Mouse (Mus musculus): Measurements from ENCODE around the gene Lhx8.

Gene Lhx8

DNA sequence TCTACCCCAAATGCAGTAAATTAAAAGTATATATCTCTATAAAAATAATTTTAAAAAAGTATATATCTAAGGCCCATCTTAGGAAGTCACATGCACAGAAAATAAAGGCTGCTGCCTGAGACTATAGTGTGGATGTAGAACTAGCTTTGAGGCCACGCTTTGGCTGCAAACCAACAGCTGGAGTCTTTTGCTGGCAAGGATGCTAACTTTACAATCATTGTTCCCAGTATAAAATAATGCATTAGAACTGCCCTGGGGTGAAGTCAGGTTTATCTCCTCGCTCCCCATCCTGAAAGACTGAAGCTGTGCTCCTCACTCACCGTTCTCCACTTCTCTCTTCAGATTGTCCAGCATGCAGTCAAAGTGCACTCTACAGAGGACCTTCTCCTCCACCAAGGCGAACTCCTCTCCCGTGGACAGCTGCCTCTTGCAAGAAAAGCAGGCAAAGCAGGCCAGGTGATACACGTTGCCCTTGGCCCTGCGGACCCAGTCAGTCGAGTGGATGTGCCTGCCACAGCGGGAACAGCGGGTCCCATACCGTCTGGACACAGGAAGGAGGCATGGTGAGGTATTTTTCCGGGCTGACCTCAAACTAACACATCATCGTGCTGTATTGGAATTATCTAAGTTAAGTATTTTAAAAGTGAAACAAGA is 8.4 kb downstream of the Lhx8 start:
- no peak for DNase-seq

DNA sequence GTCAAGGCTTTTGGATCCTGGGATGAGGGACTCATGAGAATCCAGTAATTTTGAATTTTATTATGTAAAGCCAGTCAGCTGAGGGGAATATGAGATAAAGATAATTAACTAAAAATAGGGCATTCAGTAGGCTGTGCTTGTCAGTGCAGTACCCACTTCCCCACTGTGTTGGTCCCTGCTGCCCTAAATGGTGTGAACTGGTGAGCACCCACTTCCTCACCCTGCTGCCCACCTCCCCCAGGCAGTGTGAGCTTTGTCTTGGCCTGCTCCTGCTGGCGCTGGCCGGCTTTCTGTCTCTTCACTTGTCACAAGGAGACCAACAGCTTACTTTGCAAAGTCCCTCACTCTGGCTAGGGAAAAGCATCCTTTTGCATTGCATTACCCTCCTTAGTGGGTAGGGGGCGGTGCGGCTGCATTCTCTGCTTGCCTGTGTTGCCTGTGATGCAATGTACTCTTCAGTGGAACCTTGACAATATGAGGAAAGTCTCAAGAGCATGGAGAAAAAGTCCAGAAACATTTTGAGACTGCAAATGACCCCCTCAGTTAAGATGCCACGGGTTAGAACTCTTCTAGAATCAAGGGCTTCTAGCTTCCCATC is 12.7 kb downstream of the Lhx8 start:
- DNase-seq = peak; percentile 41

DNA sequence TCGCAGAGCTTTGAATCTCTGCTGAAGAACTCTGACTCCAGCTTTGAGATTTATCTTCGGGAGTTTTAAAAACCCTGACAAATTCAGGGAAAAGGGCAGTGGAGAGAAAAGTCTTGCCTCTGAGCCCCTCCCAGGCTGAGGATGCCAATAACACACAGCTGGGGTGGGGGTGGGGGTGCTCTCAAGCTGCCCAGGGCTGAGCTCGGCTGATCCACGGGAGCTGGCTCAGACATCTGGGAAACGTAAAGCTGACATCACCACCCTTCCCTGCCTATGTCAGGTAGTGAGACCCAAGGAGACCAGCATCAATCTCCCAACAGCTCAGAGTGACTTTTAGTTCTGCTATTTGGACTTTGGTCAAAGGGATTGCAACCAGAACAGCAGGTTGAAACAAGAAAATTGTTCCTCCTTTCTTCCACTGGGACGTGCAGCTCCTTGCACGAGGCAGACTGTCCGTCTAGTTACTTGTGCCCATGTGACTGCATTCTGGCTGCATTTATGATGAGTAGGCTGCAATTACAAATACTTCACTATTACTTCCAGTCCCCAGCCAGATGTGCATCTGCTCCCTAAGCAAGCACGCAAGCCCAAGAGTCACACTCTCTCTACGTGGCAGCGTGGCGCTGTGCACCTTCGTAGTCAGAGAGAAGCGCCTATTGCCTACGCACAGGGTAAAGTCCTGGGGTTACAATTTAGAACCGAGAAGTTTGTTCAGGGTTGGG is 25.1 kb downstream of the Lhx8 start:
- no peak for DNase-seq

DNA sequence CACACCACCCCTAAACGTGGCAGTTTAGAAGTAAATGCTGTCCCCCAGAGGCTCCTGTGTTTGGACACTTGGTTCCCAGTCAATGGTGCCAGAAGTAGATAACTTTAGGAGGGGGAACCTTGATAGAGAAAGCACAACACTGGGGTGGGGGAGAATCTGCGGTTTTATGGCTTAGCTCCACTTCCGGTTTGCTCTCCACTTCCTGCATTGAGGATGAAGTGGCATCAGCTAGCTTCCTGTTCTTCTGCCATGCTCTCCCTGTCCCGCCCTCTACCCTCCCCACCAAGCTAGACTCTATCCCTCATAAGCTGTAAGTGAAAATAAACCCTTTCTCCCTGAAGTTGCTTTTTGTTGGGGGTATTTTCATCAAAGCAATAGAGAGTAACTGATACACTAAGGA is 29.4 kb downstream of the Lhx8 start:
- DNase-seq = no peak

DNA sequence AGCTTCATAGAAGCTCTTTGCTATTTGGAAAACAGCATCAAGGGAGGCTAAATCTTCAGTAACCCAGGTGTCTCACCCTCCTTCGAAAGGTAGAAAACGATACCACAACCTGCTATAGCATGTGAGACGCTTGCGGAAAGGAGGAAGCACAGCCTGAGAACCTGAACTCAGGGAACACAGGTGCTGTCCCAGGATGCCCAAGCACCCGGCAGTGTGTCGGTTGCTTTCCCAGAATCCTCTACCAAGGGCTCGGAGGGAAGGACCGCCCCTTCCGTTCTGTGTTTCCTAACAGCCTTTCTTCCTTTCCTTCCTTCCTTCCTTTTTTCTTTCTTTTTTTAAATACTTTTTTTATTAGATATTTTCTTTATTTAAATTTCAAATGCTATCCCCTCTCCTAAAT is 30.5 kb downstream of the Lhx8 start:
- no peak for DNase-seq

DNA sequence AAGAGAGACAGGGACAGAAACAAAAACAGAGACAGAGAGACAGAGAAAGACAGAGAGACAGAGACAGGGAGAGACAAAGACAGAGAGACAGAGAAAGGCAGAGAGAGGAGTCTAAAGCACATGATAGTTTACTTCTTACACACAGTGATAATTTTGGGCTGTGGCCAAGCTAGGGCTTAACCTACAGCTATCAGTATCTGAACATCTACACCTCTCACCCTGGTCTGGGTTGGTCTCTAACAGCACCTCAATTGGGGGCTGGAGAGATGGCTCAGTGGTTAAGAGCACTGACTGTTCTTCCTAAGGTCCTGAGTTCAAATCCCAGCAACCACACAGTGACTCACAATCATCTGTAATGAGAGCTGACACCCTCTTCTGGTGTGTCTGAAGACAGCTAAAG is 32.0 kb downstream of the Lhx8 start:
- no peak for DNase-seq

DNA sequence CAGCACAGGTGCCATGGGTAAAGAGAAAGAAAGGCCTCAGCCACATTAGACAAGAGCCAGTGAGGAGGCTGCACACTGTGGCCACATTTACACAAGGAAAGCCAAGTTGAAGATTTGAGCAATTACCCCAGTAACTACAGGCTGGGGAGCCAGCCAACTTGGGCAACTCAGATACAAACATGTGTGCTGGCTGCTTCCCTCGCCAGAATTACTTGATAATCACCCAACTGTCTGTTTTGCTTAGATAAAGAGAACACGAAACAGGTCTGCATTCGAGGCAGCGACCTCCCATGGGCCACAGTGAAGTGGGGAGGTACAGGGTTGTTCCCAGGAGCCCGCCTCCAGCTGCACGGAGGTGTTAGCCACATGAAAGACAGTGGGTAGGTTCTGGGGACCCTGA is 33.0 kb downstream of the Lhx8 start:
- DNase-seq = no peak

DNA sequence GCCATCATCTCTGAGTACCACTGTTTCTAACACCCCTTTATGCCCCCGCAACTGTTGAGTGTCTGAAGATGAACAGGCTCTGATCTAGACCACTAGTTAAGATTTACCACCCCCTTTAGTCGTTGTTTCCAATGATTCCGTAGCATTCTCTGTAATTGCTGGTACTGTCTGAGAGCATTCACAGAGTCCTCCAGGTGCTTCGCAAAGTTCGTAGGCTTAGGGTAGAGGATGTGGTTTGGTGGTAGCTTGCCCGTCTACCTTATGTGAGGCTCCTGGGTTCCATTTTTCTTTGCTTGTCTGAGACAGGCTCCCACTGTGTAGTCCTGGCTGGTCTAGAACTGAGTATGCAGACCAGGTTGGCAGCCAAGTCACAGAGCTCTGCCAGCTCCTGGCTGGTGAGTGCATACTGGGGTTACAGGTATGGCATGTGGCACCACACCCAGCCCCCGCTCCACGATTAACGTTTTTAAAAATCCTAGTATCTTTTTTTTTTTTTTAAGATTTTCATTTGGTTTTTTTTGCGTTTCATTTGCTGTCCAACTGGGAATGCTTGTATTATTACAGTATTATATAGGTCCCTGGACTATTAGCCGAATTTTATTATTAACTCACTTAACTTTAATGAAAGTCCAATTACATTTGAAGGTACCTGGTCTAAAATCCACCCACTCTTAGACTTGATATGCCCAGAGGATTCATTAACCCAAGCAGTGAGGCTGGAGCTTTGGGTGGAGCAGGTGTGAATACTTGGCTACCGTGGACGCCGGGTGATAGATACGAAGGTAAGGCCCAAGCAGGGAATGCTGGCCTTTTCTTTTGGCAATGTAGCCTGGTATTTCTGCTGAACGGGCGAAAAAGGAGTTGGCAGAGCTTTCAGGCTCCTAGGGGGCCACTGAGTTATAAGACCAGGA is 35.3 kb downstream of the Lhx8 start:
- no peak for DNase-seq

DNA sequence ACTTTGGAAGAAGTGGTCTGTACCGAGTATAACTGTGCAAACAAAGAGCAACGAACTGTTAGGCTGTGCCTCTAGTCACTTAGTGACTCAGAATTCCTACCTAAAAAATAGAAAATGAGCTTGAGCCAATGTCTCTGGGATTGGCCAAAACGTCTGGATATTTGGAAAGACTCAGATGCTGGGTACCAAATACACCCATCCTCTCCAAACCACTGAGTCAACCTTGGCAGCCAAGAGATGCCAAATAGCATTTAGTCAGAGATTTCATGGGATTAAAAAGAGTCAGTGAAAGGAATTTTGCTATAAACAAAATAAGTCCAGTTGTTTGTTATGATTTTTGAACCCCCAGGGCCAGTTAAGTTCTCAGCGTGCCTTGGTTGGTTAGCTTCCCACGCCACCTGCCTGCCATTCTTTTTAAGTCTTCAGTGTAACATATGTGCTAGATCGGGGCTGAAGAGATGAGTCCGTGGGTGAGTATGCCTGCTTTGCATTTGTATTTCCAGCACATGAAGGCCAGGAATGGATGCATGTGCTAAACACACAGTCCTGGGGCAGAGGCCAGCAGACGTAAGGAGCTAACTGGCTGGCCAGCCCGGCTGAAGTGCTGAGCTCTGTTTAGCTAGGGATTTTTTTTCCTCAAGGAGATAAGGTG is 36.5 kb downstream of the Lhx8 start:
- no peak for DNase-seq

DNA sequence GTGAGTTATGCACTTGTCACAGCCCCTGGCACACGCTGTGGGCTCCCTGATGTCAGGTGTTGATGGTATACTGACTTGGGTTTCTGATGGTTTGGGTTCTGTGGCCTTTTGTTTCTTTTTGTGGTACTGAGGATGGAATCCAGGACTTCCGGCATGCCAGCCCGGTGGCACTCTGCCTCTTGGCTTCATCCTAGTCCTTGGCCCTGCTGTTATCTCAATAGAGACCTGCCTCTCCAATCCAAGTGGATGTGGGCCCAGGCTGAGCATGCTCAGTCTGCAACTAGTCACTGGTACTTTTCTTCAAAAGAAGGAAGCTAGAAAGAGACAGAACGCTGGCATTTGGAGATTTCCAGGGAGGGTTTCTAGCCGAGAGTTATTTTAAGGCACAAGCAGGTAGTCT is 38.3 kb downstream of the Lhx8 start:
- no peak for DNase-seq

DNA sequence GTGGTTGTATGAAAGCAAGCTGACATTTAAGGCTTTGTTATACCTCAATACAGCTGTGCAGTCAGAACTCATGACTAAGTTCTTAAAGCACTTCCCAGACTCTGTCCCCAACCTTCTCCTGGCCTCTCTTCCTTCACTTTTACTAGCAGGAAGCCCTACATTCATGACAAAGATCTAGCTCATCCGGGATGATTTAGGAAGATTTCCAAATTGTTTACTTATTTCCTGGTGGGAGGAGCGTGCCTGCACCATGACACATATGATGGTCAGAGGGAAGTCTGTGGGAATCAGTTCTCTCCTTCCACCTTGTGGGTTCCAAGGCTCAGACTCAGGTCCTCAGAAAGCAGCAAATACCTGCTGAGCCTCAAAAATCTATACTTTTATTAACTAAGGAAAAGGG is 40.1 kb downstream of the Lhx8 start:
- no peak for DNase-seq

DNA sequence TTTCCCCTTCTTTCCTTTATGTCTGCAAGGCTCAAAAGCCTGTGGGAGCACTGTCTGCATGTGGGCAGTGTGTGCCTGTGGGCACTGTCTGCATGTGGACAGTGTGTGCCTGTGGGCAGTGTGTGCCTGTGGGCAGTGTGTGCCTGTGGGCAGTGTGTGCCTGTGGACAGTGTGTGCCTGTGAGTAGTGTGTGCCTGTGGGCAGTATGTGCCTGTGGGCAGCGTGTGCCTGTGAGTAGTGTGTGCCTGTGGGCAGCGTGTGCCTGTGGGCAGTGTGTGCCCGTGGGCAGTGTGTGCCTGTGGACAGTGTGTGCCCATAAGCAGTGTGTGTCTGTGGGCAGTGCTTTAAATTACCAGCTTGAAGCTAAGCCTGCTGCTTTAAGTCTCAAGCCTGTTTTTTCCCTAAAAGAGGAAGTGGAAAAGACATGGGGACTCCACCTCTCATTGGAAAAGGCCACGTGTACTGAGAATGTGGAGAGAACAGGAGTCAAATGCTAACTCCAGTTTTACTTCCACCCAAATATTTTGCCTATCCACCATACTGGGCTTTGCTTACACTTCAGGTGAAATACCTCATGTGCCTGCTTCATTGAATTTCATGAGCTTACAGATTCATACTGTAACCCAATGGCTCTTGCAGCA is 41.9 kb downstream of the Lhx8 start:
- DNase-seq = no peak

DNA sequence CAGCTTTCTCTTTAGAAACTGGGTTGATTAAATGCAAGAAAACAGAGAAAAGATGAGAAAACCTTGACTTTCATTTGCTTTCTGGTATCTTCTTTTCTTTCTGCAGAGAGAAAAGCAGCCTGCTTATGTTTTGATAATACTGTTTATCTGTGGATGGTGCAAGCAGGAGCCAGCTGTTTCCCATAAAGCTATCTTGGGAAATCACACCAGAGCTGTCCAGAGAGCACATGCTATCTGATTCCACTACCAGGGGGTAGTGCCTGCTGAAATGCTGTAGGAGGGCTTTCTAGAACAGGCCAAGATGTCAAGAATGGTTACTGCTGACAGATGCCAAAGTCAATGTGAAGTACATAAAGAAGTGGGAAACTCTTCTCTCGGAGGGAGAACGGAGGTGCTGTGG is 43.2 kb downstream of the Lhx8 start:
- DNase-seq = no peak

DNA sequence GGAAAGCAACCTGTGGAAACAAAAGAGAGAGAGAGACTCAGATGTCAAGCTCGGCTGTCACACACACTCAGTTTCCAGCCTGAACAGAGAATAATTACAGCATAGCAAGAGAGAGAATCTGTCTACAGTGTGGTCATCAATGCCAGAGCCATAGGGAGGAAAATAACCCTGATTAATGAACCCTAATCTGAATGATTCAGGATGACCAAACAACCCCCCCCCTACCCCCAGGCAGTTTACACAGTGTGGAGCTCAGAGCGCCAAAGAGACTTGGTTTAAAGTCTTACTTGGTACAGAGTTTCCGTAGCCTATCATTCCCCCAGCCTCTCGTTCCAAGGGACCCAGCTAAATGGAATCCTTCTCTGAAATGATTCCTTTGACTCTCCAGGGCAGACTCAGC is 45.1 kb downstream of the Lhx8 start:
- DNase-seq = no peak

DNA sequence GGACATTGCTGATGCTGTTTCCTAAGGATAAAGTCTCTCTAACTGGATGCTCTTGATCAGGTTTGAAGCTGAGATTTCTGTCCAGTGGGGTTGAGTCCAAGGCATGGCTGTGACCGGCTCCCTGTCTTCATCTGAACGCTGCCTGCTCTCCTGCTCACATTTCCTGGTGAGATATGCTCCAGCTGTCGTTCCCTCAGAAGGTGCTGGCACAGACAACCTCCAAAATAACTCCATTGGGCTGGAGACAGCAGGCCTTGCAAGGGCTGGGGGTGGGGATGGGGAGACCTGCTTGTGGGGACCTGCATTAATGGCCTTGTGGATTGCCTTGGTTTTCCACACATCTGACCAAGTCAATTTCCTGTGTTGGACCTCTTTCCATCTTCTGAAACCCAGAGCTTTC is 46.2 kb downstream of the Lhx8 start:
- DNase-seq = no peak

DNA sequence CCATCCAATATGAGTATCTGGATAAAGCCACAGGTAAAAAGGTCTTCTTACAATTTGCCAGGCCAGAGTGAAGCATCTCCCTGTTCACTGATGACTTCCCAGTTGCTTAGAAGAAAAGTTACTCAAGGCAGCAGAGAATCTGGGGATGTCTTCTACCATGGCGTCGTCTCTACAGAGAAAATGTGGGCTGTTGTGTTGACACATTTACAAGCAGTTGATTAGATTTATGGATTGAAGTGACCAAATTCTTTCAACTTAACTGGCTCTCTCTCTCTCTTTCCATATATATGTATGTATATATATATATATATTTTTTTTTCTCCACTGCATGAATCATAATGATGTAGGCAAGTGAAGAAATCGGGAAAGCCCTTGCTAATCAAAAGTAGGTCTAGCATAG is 55.8 kb downstream of the Lhx8 start:
- DNase-seq = no peak

DNA sequence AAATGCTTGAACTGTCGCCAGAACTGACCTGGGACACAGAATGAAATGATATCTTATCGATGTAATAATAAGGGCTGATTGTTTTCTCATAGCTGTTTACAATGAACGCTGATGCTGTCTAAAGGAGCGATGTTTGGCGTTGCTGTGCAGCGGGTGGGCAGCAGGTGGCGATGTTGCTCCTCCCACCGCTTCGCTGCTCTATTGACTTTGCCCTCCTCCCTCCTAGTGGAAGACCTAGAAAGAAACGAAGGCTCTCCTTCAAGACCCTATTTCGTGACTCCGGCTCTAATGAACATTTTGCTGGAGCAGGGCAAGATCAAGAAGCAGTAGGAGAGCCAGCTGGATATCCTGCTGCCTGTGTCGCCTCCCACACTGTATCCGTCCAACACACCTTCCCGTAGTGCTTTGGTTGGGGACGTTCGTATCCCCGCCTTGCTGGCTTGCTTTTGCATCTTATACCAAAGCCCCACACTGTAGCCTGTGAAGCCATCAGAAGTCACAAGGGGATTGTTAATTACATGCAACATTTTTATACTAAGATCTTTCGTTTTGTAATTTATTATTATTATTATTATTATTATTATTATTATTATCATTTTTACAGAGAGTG is 60.6 kb downstream of the Lhx8 start:
- DNase-seq = peak; percentile 80

DNA sequence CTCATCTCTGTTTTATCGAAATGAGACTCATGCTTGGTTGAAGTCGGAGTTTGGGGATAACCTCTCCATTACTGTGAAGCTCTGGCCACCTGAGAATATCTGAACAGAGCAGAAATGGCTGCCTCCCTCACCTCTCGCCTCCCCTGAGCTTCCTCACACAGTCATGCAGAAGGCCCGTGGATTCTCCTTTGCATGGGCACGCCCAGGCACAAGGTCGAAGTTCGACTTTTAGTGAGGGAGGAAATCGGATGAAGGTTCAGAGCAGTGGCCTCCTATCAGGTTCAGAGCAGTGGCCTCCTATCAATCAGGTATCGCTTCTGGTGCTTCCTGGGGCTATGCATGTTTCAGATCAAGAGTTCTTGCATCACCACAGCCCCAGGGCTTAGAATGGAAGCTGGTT is 62.1 kb downstream of the Lhx8 start:
- no peak for DNase-seq

DNA sequence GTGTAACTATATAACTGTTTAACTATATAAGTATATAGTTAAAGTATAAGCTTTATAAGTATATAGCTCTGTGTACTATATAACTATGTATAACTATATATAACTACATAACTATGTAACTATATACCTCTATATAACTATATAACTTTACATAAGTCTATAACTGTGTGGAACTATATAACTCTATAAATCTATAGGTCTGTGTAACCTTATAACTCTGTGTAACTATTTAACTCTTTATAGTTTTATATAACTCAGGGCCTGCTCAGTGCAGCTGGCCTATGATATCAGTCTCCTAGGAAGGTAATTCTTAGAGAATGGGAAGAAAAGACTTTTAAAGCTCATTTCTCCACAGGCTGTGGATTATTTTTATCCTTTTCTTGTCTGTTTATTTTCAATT is 73.1 kb downstream of the Lhx8 start:
- DNase-seq = no peak
